Mouse (Mus musculus) neural tube, embryonic 14.5 days (tissue): ENCODE measurements at regions not wholly inside any gene's neighbourhood (a gene's known extent, or its start where the extent isn't known, plus 50 kb on each side); places are given as distances from the start of the nearest gene placed in this dataset.

Experiments
- ATAC-seq: fragments of 200-750 bp; cut with Nextera tagmentation; 2 replicates; pipeline ENCODE4 v1.8.0; 2017; ENCODE audit warnings: low read depth, mild to moderate bottlenecking, moderate TSS enrichment, moderate library complexity
- H3K27ac ChIP-seq: fragments of 300-500 bp; sonication (generic); 2 replicates; pipeline ENCODE4 v1.5.1; 2014; ENCODE audit warnings: low read depth, mild to moderate bottlenecking, control low read depth, low read length, moderate library complexity, mixed read lengths
- H3K27me3 ChIP-seq: fragments of 300-500 bp; sonication (generic); 2 replicates; pipeline ENCODE4 v1.6.1; 2014; ENCODE audit warnings: low read length; ENCODE audit not compliant: control insufficient read depth, insufficient read depth
- H3K36me3 ChIP-seq: fragments of 300-500 bp; sonication (generic); 2 replicates; pipeline ENCODE4 v1.6.1; 2014; ENCODE audit warnings: low read length, mixed read lengths; ENCODE audit not compliant: control insufficient read depth, insufficient read depth
- H3K4me1 ChIP-seq: fragments of 300-500 bp; sonication (generic); 2 replicates; pipeline ENCODE4 v1.6.1; 2014; ENCODE audit warnings: low read length; ENCODE audit not compliant: control insufficient read depth, insufficient read depth
- H3K4me2 ChIP-seq: fragments of 300-500 bp; sonication (generic); 2 replicates; pipeline ENCODE4 v1.6.1; 2014; ENCODE audit warnings: mild to moderate bottlenecking, low read depth, low read length, control low read depth
- H3K4me3 ChIP-seq: fragments of 300-500 bp; sonication (generic); 2 replicates; pipeline ENCODE4 v1.5.1; 2014; ENCODE audit warnings: low read depth, low read length, control low read depth, mixed read lengths
- H3K9ac ChIP-seq: fragments of 300-500 bp; sonication (generic); replicated peaks from 2 replicates; pipeline ENCODE4 v1.6.1; 2014; ENCODE audit warnings: low read depth, mild to moderate bottlenecking, control low read depth, low read length, mixed read lengths
- H3K9me3 ChIP-seq: fragments of 300-500 bp; sonication (generic); 2 replicates; pipeline ENCODE4 v1.6.1; 2016; ENCODE audit warnings: low read length; ENCODE audit not compliant: control insufficient read depth
- WGBS: fragments of 180-500 bp; shearing (Covaris S2); extraction: QIAGEN DNeasy Blood & Tissue Kit; methylation state at CpG from one replicate; pipeline ENCODE4 v1.1.7; 2014; 5-methylcytosine and 5-hydroxymethylcytosine counted together

GRCm38 (mm10) chr12:96615850-96616249 is 923.8 kb downstream of the Flrt2 start:
- H3K27me3 ChIP-seq = no peaks in the 10 kb centered on the region
- ATAC-seq = no peak
- no peak overlapping the region for H3K27ac ChIP-seq
- no peaks in the 10 kb centered on the region for H3K4me1 ChIP-seq
- no peaks in the 10 kb centered on the region for H3K9me3 ChIP-seq
- no peaks in the 10 kb centered on the region for H3K36me3 ChIP-seq
- no peak overlapping the region for H3K4me2 ChIP-seq
- no peak overlapping the region for H3K9ac ChIP-seq
- no peak overlapping the region for H3K4me3 ChIP-seq
- 82% methylated on average over 4 of the region's 4 CpGs for WGBS

DNA sequence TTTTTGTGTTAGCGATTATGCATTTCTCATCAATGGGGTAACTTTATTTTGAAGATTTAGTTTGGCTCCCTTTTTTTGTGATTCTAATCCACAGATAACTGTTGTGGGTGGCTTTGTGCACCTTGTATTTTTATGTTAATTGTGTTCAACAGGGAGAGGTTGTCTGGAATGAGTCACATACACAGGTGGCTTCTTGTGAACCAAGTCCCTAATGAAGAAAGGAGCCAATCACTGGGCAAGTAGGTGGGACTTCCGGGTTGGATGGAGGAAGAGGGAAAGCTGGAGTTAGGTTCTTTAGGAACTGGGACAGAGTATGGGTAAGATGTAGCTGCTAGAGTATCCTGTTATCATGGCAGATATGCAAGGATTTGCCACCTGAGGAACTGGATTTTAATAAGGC is 925.2 kb downstream of the Flrt2 start:
- Histone ChIP-seq H3K4me1 (no peaks in the 10 kb centered on the region), H3K27ac (no peak overlapping the region), H3K4me3 (no peak overlapping the region), H3K36me3 (no peaks in the 10 kb centered on the region), H3K4me2 (no peak overlapping the region), H3K27me3 (no peaks in the 10 kb centered on the region), H3K9me3 (no peaks in the 10 kb centered on the region), H3K9ac (no peak overlapping the region)
- 95% methylated on average over 2 of the region's 2 CpGs for WGBS
- no peak for ATAC-seq
